Mouse (Mus musculus): Measurements from ENCODE around the gene Kifc3. TPM values are rescaled to one million over a fixed set of nuclear protein-coding genes. Genes with fewer than 3 reads are reported as not detected.

The Kifc3 gene
- total RNA-seq, 2 experiments from 2014 or later = 73.0 to 91.6 TPM

DNA sequence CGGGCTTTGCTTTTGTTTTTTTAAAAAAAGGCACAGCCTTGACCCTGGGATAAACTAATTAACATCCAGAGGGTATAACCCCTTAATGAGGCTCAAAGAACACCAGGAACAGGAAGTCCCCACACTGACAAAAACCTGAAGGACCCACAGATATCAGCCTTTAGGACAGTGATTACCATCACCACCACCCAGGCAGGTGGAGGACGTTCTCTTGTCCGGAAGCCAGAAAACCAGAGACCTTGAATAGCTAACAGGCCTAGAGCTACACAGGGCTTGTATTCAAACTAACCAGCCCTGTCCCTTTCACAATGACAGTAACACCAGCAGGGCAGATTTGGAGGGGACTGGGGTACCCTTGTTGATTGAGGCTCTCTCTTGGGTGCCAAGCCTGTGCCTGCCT is 66.4 kb downstream of the Kifc3 start:
- no peak for DNase-seq

DNA sequence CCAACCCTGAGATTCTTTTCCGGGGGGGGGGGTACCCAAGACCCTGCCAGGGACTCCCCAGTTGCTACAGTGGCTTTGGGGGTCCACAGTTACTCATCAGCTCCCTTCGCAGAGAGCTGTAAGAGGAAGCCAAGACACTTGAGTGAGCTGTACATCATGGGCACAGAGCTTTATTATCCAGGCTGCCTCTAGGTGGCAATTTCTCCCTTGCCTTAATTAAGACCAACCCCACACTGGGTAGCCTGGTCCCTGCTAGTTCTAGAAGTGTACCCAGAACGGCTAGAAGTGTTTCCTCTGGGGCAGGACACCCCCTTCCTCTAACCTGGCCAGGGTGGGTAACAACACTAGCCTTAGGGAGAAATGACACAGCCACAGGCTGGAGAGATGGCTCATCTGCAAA is 67.4 kb downstream of the Kifc3 start:
- peak in 1 of 2 experiments; percentile 22 for DNase-seq

DNA sequence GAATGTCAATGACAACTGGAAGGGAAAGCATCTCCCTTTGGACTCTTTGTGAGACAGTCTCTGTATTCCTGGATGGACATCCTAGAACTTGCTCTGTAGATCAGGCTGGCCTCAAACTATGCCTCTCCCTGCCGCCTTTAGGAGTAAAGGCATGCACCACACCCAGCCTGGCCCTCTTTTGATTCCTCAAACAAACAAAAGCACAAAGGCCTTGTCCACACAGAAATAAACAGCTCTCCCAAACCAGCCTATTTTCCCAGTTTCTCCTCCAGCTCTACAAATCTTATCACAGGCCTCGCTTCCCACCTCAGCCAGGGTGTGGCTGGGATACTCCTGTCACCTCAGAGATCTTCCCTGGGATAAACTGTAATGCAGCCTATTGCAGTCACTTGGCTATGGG is 68.4 kb downstream of the Kifc3 start:
- DNase-seq = no peak

DNA sequence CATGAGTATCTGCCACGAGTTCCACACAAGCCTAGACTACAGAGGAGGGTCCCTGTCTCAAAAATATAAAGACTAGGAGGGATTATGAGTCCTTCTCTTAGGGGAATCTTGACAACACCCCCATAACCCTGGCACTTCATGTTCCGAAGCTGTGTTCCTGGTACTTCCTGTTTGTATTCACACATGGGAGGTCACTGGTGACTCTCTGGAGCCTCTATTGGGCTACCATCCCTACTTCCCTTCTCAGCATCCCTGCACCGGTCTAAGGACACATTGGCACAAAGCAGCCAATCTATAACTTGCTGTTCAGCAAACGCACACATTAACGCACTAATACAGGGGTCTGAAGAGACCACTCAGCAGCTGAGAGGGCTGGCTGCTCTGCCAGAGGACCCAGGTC is 70.6 kb downstream of the Kifc3 start:
- peak in 1 of 2 experiments; percentile 62 for DNase-seq

DNA sequence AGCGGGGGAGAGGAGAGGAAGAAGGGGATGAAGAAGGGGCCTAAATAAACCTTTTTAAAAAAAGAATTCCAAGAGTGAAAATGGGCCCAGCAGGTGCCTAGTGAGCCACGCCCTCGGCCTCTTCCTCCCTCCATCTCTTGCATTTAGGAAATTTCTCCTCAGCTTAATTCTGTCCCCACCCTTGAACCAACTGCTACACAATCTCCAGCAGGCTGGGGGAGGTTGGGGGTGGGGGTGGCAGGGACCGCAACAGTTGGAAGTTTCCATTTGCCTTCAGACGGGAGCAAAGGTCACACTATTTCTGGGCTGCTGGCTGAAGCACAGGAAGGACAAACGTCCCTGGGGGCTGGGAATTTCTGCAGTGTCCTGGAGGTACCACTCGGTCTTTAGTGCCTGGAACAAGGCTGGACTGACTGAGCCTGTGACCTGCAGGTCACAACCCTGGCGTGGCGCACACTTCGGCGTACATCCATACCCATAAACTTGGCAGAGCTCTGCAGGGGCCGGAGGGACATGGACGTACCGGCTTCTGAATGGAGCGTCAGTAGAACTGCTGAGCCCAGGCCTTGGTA is 71.6 kb downstream of the Kifc3 start:
- peak; percentile 65 to 85 for DNase-seq

DNA sequence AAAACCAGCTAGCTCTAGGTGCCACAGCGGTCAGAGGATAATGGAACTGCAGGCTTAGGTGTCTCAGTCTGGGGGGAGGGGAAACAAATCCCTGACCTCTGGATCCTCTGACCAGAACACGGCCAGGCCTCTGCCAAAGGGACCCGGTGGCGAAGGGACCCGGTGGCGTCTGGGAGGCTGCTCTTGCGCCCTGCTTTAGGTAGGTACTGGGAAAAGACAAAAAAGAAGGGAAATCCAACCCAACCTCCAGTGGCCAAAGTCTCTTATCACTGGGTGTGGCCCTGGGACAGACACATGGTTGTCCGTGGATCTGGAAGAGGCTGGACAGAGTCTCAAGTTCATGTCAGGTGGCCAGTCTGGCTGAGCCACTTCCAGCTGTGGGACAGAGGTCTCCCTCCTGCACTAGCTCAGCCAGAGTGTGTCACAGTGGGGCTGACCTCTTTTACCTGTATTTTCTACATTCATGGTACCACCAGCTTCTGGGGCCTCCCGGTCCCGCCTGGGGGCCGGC is 73.8 kb downstream of the Kifc3 start:
- DNase-seq = no peak

DNA sequence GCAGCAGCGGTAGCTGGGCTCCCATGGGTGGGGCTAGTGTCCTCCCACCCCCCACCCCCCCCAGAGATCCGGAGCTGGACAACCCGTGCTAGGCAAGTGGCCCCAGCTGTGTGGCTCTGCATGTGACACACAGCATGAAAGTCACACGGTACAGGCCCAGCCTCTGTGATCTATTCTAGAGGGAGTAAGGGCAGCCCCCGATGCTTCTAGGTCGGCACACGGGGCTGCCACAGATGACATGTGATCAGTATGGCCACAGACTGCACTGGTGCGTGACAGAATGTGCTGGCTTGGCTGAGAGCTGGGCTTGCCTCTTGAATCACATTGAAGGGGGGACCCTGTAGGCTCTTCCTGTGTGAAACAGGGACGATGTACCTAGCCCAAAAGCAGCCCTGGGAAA is 75.0 kb downstream of the Kifc3 start:
- no peak for DNase-seq

DNA sequence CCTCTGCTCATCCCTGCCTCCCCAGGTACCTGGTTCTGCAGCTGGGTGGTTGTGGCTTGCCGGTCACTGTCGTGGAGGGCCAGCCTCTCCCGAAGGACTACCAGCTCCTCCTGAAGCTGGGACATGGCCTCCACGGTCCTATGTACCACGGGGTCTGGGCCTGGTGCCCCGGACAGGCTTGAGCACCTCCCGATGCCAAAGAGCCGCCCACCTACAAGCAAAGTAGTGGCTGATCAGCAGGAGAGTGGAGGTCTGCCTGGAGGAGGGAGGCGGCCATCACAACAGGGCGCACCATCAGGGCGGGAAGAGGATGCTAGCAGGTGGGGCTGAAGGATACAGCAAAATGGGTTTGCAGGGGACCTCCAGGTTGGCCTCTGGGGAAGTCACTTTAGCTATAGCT is 76.1 kb downstream of the Kifc3 start:
- DNase-seq = no peak

DNA sequence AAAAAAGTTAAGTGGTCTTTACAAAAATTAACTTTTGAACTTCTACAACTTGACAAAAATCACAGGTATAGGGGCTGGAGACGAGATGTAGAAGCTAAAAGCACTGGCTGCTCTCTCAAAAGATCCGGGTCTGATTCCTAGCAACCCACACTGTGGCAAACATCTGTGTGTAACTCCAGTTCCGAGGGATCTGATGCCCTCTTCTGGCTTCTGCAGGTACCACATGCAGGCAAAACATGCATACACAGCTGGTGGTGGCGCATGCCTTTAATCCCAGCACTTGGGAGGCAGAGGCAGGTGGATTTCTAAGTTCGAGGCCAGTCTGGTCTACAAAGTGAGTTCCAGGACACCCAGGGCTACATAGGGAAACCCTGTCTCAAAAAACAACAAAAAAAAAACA is 79.2 kb downstream of the Kifc3 start:
- no peak for DNase-seq

DNA sequence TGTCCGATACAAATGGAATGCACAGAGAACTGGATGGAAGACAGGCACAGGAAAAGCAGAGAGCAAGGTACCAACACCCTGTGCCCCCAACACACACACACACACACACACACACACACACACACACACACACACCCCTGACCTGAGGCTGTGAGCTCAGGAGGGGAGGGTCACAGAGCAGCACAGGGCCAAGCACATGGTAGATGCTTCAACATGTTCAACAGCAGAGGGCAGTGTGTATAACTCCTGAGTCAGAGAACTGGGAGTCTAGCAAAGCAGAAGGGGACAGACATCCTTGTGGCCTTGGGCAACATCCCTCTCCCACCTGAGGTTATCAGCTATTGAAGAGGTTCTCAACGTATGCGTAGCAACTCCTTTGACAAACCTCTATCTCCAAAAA is 88.9 kb downstream of the Kifc3 start:
- peak in 1 of 2 experiments; percentile 53 for DNase-seq

DNA sequence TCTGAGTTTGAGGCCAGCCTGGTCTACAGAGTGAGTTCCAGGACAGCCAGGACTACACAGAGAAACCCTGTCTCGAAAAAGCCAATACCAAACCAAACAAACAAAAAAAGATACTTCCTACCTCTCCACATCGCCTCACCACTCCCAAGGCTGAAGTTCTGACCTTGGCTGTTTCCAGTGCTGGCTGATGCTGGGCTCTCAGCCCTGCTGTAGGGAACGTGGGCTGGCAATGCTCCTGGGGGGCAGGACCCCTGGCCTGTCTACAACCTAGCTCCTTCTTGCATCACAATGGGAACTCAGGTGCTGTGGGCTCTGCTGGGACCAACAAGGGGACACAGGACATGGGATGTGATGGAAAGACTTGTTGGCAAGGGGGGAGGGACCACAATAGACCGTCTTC is 89.5 kb downstream of the Kifc3 start:
- DNase-seq = no peak

DNA sequence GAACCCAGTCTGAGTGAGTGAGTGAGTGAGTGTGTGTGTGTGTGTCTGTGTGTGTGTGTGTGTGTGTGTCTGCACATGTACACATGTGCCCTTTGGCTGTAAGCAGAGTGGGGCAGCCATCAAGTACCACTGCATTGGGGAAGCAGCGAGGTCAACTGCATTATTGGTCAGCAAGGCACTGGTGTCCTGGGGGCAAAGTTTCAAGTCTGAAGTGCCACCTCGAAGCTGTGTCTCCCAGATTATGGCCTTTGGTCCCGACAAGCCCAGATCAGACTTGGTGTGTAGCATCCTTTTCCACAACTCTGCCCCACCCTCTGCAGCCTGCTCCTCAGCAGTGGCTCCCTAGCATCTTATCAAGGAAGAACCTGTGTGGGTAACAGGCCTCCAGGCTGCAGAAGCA is 90.0 kb downstream of the Kifc3 start:
- no peak for DNase-seq

DNA sequence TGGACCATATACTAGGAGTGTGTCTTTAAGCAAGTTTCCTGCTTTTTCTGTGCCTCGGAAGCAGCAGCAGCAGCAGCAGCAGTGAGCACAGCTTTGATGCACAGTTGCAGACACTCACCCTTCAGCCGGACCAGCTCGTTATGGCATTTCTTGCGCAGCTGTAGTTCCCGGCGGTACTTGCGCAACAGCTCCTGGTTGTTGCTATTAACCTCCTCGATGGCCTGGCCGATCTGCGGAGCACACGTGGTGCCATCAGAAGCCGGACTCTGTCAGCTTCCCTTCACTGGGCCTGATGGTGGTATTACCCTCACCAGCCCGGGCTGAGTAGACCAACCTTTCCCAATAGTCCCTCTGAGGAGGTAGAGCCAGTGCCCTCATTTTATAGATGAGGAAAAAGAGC is 95.3 kb downstream of the Kifc3 start:
- DNase-seq = no peak

DNA sequence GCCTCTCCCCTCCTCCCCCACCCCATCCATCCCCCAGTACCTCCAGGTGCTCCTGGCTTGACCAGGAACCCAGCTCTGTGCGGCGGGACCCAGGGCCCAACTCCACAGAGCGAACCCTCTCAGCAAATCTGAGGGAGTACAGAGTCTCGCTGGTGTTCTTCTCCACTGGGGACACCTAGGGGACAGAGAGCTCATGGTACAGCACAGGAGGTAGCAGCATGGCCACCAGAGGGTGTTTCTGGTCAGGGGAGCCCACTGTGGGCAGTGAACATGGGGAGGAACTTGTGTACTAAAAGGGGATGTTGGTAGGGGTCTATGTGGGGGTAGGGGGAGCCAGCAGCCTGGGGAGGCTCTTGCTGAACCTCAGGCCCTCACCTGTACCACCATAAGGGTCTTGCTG is 100.6 kb downstream of the Kifc3 start:
- no peak for DNase-seq

DNA sequence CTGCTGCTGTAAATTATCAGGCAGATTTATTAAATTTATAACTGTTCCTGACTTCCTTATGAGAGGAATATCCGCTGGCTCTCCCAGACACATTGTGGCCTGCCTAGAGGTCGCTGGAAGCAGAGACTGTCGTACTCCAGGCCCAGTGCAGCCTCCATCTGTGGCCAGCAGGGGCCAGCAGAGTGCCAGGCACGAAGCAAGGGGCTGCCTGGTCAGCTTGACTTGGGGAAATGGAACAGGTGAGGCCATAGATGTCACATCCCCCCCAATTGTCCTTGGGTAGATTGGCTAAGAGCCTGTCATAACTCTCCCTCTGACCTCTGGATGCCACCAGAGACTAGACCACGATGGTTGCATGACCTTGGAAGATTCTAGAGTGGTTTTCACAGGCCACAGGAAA is 103.6 kb downstream of the Kifc3 start:
- peak; percentile 71 to 86 for DNase-seq

DNA sequence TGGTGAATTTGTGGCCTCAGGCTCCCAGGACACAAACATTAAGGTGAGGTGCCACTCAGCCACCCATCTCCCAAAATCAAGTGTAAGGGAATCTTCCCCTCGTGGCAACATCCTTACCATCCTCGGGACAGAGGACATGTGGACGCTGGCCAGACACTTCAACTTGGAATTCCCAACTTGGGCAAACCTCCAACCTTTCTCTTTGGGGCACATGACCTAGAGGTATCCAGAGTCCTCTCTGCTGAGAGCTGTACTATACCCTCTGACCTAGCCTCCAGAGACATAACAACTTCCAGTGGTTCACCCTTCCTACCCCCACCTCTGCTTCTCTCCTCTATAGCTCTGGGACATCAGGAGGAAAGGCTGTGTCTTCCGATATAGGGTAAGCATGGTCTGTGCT is 109.0 kb downstream of the Kifc3 start:
- no peak for DNase-seq

DNA sequence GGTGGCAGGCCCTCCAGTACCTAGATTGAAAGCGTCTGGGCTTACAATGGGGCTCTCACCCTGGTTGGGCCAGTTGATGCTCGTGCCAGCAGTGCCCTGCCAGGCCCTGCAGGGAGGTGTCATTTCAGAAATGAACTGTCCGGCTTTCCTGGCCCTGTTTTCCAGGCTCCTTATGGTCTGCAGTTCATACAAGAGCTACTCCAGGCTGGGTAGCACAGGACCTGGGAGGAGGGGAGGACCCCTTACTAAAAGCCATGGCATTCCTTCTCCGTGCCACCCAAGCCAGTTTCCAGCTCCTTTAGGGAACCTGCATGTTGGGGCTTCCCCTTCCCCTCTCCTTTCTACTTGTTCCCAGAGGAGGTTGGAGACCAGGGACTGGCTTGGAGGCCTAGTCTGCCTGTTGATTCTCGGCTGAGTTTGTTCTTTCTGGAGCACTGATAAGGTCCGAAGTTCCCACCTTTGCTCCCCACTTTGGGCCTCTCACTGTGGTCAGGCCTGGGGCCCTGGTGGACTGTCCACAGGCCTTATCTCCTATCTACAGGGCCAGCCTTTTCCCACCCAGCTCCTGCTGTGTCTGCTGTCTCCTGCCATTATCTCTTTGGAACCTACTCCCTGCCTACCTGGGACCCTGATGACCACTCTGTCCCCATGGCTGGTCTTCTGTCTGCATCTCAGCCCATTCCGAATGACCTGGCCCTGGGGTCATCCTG is 117.0 kb downstream of the Kifc3 start:
- DNase-seq = no peak

DNA sequence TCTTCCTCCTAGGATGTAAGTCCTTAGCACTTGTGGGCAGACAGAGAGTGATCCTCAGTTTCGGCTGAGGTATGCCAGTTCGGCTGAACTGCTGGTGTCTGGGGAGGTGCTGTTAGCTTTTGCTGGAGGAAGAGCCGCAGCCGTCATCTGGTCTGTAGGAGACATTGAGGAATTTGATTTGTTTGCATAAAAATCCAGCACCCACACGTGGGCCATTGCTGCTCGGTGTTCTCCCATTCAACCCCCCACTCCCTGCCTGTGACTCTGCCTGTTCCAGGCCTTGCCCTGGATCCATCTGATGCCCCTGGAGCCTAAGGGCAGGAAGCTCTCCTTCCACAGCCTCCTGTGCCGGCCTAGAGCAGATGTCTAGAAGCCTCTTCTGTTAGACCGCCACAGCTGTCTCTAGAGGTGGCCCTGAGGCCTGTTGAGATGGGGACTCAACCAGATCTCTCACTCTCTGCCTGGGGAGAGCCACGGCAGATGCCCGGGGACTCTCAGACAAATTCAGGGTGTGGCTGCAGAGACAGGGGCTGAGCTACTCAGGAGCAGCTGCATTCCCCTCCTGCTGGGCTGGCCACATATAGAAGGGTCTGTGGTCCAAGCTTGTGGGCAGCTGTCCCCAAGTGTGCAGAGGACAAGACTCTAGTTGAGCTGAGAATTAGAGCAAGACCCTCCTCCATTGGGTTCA is 117.7 kb downstream of the Kifc3 start:
- DNase-seq = no peak

DNA sequence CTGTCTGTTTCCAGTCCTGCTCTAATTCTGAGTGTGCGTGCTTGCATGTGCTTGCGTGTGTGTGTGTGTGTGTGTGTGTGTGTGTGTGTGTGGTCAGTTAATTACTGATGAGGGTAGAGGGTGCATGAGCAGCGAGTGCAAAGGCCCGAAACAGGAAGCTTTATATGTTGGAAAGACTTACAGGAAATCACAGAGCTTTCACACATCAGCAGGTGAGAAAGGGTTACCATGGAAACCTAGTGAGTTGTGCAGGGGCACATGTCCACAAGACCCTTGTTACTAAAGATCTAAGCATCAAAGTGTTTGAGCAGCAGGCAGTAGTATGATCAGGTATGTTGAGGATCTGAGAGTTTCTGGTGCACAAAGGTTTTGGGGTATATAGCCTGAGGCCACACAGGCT is 118.4 kb downstream of the Kifc3 start:
- DNase-seq = no peak

DNA sequence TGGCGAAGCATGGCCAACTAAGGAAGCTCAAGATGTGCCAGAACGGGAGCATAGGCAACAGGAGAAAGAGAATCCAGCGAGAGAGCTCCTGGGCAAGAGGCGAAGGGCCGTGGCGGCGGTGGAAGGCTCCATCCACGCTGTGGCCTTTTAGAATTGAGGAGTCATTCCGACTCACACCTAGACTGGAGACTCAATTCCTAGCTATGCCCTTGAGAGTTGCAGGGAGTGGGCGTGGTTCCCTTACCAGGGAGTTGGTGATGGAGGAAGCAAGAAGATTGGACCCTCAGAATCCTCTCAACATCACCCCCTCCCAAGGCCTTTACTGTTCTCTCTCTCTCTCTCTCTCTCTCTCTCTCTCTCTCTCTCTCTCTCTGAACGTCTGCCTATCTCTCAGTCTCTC is 121.0 kb downstream of the Kifc3 start:
- no peak for DNase-seq

DNA sequence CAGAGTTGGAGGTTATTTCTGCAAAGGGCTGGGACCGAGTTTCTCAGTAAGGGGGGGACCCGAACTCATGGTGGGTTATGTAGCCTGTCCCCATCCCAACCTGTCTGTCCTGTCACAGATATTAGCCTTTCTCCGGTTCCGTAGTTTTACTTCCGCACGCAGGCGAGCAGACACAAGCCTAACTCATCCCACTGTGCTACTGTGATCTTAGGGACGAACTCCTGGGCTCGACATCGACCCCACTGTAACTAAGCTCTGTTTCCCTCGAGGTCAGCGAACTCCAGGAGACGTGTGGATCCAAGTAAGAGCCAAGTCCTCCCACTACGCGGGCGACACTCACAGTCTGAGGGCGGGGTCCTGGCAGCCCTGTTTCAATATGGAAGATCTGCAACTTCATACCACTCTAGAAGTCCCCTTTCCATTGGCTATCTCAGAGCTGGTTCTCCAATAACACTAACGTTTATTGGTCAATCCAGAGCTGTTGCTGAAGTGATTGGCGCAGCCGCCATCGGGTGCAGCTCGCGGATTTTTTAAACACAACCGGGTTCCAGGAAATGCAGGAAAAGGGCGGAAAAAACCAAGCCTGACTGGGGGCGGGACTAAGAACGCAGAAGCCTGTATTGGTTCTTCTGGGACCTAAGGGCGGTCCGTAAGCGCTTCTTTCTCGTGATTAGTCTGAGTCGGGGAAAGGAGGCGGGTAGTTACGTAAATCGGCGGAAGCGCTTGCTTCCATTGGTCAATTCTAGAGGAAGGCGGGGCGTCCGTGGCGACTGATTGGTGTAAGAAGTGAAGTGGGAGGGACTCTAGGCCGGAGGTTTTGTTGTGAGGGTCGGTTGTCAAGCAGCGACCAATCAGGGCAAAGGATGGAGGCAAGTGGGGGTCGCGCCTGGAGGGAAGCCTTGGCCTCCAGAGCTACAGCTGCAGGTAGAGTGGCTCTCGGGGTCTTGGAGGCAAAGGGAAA is 122.0 kb downstream of the Kifc3 start, which contains the start of gene Katnb1:
Katnb1 (plus strand) TSS at position 806 of the 961 bp plus-strand sequence.
- peak; percentile 99 to 100 for DNase-seq

DNA sequence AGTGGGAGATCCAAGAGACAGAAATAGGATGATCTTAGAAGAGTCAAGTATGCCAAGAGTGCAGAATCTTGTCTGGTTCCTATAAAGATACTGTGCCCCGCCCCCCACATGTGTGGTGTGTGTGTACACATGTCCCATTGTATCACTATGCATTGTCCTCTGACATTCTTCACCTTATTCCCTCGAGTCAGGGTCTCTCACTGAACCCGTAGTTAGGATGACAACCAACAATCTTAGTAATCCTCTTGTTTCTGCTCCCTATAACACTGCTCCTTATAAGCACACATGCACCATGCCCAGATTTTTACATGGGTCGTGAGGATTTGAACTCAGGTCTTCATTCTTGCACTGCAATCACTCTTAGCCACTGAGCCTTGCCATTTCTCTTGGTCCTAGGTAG is 123.3 kb downstream of the Kifc3 start:
- no peak for DNase-seq
